Mouse (Mus musculus) kidney, postnatal 0 days (tissue): Measurements from ENCODE around the gene Rassf3. TPM values are rescaled to one million over a fixed set of nuclear protein-coding genes. Genes with fewer than 3 reads are reported as not detected.
A peak's percentile ranks its signal among the peaks of the same experiment; 100 is the strongest.

Experiments used
- ATAC-seq: fragments of 200-750 bp; cut with Nextera tagmentation; replicated peaks from 2 replicates; pipeline ENCODE4 v1.8.0; 2017; ENCODE audit warnings: low read depth, moderate number of reproducible peaks, moderate TSS enrichment, moderate library complexity; ENCODE audit not compliant: low FRiP score
- DNase-seq: peaks from one replicate; pipeline ENCODE4 v3.0.0-alpha.2; 2016; ENCODE audit warnings: low spot score
- H3K27ac ChIP-seq: fragments of 300-500 bp; sonication (generic); 2 replicates; pipeline ENCODE4 v1.5.1; 2014; ENCODE audit warnings: mild to moderate bottlenecking
- H3K27me3 ChIP-seq: fragments of 300-500 bp; sonication (generic); 2 replicates; pipeline ENCODE4 v1.6.1; 2014; ENCODE audit warnings: low read length, mixed read lengths; ENCODE audit not compliant: insufficient read depth
- H3K36me3 ChIP-seq: fragments of 300-500 bp; sonication (generic); 2 replicates; pipeline ENCODE4 v1.6.1; 2014; ENCODE audit warnings: low read length, mixed read lengths; ENCODE audit not compliant: insufficient read depth
- H3K4me1 ChIP-seq: fragments of 300-500 bp; sonication (generic); replicated peaks from 2 replicates; pipeline ENCODE4 v1.6.1; 2014; ENCODE audit warnings: antibody characterized with exemption, low read length, mixed read lengths; ENCODE audit not compliant: insufficient read depth
- H3K4me2 ChIP-seq: fragments of 300-500 bp; sonication (generic); 2 replicates; pipeline ENCODE4 v1.6.1; 2014; ENCODE audit warnings: mild to moderate bottlenecking, low read length, moderate library complexity, mixed read lengths
- H3K4me3 ChIP-seq: fragments of 300-500 bp; sonication (generic); replicated peaks from 2 replicates; pipeline ENCODE4 v1.5.1; 2014; ENCODE audit warnings: low read depth, low read length
- H3K9ac ChIP-seq: fragments of 300-500 bp; sonication (generic); 2 replicates; pipeline ENCODE4 v1.6.1; 2014; ENCODE audit warnings: low read depth, low read length
- H3K9me3 ChIP-seq: fragments of 300-500 bp; sonication (generic); replicated peaks from 2 replicates; pipeline ENCODE4 v1.6.1; 2016; ENCODE audit warnings: low read length, inconsistent platforms, mixed read lengths
- CTCF ChIP-seq: IDR thresholded peaks from 2 replicates; pipeline ENCODE4 v1.5.1; 2016; ENCODE audit warnings: antibody characterized with exemption, low read depth, mild to moderate bottlenecking, moderate library complexity
- WGBS: fragments of 180-500 bp; shearing (Covaris S2); extraction: QIAGEN DNeasy Blood & Tissue Kit; methylation state at CpG from one replicate; pipeline ENCODE4 v1.1.7; 2014; 5-methylcytosine and 5-hydroxymethylcytosine counted together
- polyA plus RNA-seq: library from polyadenylated mRNA; unstranded; fragments of >200 nt; fragmentation: Nextera tagmentation; extraction: Ambion mirVana; gene quantifications from 2 replicates; pipeline ENCODE4 v1.2.1, GENCODE M21; 2015

Rassf3 gene
- polyA plus RNA-seq, 1 experiment from 2014 or later = 11.9 TPM

- DNase-seq (no peak), ATAC-seq (no peak)
- H3K9ac ChIP-seq = no peak overlapping the region
- no peaks in the 10 kb centered on the region for H3K9me3 ChIP-seq
- no peak overlapping the region for H3K4me2 ChIP-seq
- H3K36me3 ChIP-seq = no peaks in the 10 kb centered on the region
- TF ChIP-seq CTCF = no peak
- 66% methylated on average over 8 of the region's 8 CpGs for WGBS
- H3K27me3 ChIP-seq = no peaks in the 10 kb centered on the region
- H3K27ac ChIP-seq = no peak overlapping the region
- H3K4me1 ChIP-seq = 0 out of 2 replicates have a peak, but pooled peaks cover 4% of the 10 kb centered on the region
- H3K4me3 ChIP-seq = no peak overlapping the region
Measured at GRCm38 (mm10) chr10:121454033-121454432, 22.1 kb downstream of the Rassf3 start.

- H3K4me2 ChIP-seq = no peak overlapping the region
- no peaks in the 10 kb centered on the region for H3K36me3 ChIP-seq
- TF ChIP-seq CTCF = no peak
- no peaks in the 10 kb centered on the region for H3K9me3 ChIP-seq
- no peak overlapping the region for H3K9ac ChIP-seq
- ATAC-seq = no peak
- 83% methylated on average over 8 of the region's 8 CpGs for WGBS
- H3K27me3 ChIP-seq = no peaks in the 10 kb centered on the region
- no peak overlapping the region for H3K4me3 ChIP-seq
- no peak overlapping the region for H3K27ac ChIP-seq
- no peak for DNase-seq
- no peaks in the 10 kb centered on the region; the same call in 1 of the 2 replicates for H3K4me1 ChIP-seq
Measured at GRCm38 (mm10) chr10:121445808-121446207, 30.3 kb downstream of the Rassf3 start.

- TF ChIP-seq CTCF = peak; percentile 4; the same call in 1 of the 2 replicates
- H3K36me3 ChIP-seq = no peaks in the 10 kb centered on the region
- H3K27me3 ChIP-seq = no peaks in the 10 kb centered on the region
- H3K4me3 ChIP-seq = no peak overlapping the region
- H3K4me2 ChIP-seq = no peak overlapping the region
- no peak overlapping the region for H3K27ac ChIP-seq
- DNase-seq (peak; percentile 52), ATAC-seq (no peak)
- no peaks in the 10 kb centered on the region; the same call in 1 of the 2 replicates for H3K4me1 ChIP-seq
- WGBS = 86% methylated on average over 7 of the region's 7 CpGs
- no peak overlapping the region for H3K9ac ChIP-seq
- no peaks in the 10 kb centered on the region for H3K9me3 ChIP-seq
Measured at GRCm38 (mm10) chr10:121444198-121444597, 31.9 kb downstream of the Rassf3 start.

GRCm38 (mm10) chr10:121443791-121444190 lies 32.4 kb downstream of the Rassf3 start:
- 82% methylated on average over 9 of the region's 9 CpGs for WGBS
- ATAC-seq = no peak
- no peaks in the 10 kb centered on the region for H3K27me3 ChIP-seq
- H3K9me3 ChIP-seq = no peaks in the 10 kb centered on the region
- TF ChIP-seq CTCF = no peak
- H3K9ac ChIP-seq = no peak overlapping the region
- H3K4me1 ChIP-seq = no peaks in the 10 kb centered on the region; the same call in 1 of the 2 replicates
- H3K27ac ChIP-seq = no peak overlapping the region
- no peaks in the 10 kb centered on the region for H3K36me3 ChIP-seq
- DNase-seq = no peak
- no peak overlapping the region for H3K4me2 ChIP-seq
- no peak overlapping the region for H3K4me3 ChIP-seq

GRCm38 (mm10) chr10:121439310-121439731 lies 36.8 kb downstream of the Rassf3 start:
- Histone ChIP-seq H3K27ac (no peak overlapping the region), H3K27me3 (no peaks in the 10 kb centered on the region), H3K9me3 (no peaks in the 10 kb centered on the region), H3K36me3 (no peaks in the 10 kb centered on the region), H3K4me3 (no peak overlapping the region), H3K4me1 (peaks cover 12% of the 10 kb centered on the region), H3K4me2 (no peak overlapping the region), H3K9ac (no peak overlapping the region)
- DNase-seq (no peak), ATAC-seq (no peak)
- WGBS = 72% methylated on average over 12 of the region's 12 CpGs
- no peak for TF ChIP-seq CTCF

GRCm38 (mm10) chr10:121438109-121438508 lies 38.0 kb downstream of the Rassf3 start:
- H3K36me3 ChIP-seq = no peaks in the 10 kb centered on the region
- H3K27me3 ChIP-seq = no peaks in the 10 kb centered on the region
- no peak for DNase-seq
- H3K4me1 ChIP-seq = peaks cover 12% of the 10 kb centered on the region
- TF ChIP-seq CTCF = no peak
- ATAC-seq = no peak
- H3K4me3 ChIP-seq = no peak overlapping the region
- WGBS = 69% methylated on average over 6 of the region's 8 CpGs
- H3K27ac ChIP-seq = no peak overlapping the region
- no peaks in the 10 kb centered on the region for H3K9me3 ChIP-seq
- H3K9ac ChIP-seq = no peak overlapping the region
- H3K4me2 ChIP-seq = no peak overlapping the region

DNA sequence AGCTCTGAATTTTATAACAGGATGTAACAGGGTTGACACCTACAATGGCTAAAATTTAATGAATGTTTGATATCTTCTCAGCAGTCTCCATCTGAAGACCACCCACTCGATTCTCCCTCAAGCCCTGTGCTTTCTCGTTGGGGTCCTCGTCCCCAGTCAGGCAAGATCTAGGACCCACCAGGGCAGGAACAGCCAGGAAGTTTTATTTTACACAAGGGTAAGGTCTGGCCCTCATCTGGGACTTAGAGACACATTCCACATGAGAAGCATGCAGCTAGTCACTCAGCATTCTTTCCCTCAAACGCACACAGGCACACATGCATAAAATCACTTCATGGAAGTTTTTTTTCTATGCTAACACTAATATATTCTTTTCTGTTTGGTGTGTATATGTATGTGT lies 39.5 kb downstream of the Rassf3 start:
- DNase-seq = peak; percentile 63
- peak overlapping the region; percentile 58 for H3K27ac ChIP-seq
- H3K4me3 ChIP-seq = no peak overlapping the region
- H3K9ac ChIP-seq = no peak overlapping the region
- WGBS = 28% methylated on average over 4 of the region's 4 CpGs
- no peaks in the 10 kb centered on the region for H3K9me3 ChIP-seq
- H3K27me3 ChIP-seq = no peaks in the 10 kb centered on the region
- H3K4me1 ChIP-seq = peaks cover 13% of the 10 kb centered on the region
- TF ChIP-seq CTCF = no peak
- ATAC-seq = no peak
- H3K36me3 ChIP-seq = no peaks in the 10 kb centered on the region
- H3K4me2 ChIP-seq = no peak overlapping the region
